Mouse (Mus musculus) small intestine, adult 2 months (tissue): ENCODE measurements around the gene Cga. TPM values are rescaled to one million over a fixed set of nuclear protein-coding genes. Genes with fewer than 3 reads are reported as not detected.

Experiments used
- H3K27ac ChIP-seq: fragments of 200-500 bp; 2 replicates; pipeline ENCODE4 v1.5.1; 2012; ENCODE audit warnings: low read depth, low read length, control low read depth, inconsistent platforms; ENCODE audit not compliant: insufficient read depth
- H3K27me3 ChIP-seq: fragments of 200-500 bp; 2 replicates; pipeline ENCODE4 v1.6.1; 2012; ENCODE audit warnings: mild to moderate bottlenecking, moderate library complexity, low read length, inconsistent platforms; ENCODE audit not compliant: control insufficient read depth, insufficient read depth
- H3K36me3 ChIP-seq: fragments of 200-500 bp; 2 replicates; pipeline ENCODE4 v1.6.1; 2012; ENCODE audit warnings: mild to moderate bottlenecking, low read length, control low read depth, inconsistent platforms; ENCODE audit not compliant: control insufficient read depth, insufficient read depth
- H3K4me1 ChIP-seq: fragments of 200-500 bp; 2 replicates; pipeline ENCODE4 v1.6.1; 2012; ENCODE audit warnings: low read length, inconsistent platforms, mixed read lengths; ENCODE audit not compliant: control insufficient read depth, insufficient read depth, insufficient read length
- H3K4me3 ChIP-seq: fragments of 200-500 bp; 2 replicates; pipeline ENCODE4 v1.5.1; 2012; ENCODE audit warnings: low read depth, mild to moderate bottlenecking, control low read depth, inconsistent platforms, low read length, moderate library complexity
- CTCF ChIP-seq: fragments of 200-500 bp; IDR thresholded peaks from 2 replicates; pipeline ENCODE4 v1.5.1; 2012; ENCODE audit warnings: low read depth, mild to moderate bottlenecking, control low read depth, inconsistent platforms, low read length, moderate library complexity, mixed read lengths; ENCODE audit not compliant: insufficient replicate concordance, insufficient read length; ENCODE audit errors: extremely low read depth
- POLR2A ChIP-seq: fragments of 200-500 bp; IDR thresholded peaks from 2 replicates; pipeline ENCODE4 v1.6.1; 2012; ENCODE audit warnings: low read depth, mild to moderate bottlenecking, control low read depth, inconsistent platforms, low read length, moderate library complexity
- WGBS: fragments of 180-500 bp; shearing (Covaris S2); methylation state at CpG from one replicate; pipeline ENCODE4 v1.1.7; 2018; 5-methylcytosine and 5-hydroxymethylcytosine counted together
- polyA plus RNA-seq: library from polyadenylated mRNA; depleted of rRNA; stranded (reverse); fragments of >200 nt; gene quantifications from 2 replicates; pipeline ENCODE4 v1.2.3, GENCODE M21; 2012; rRNA removed

The Cga gene
- 0.17 TPM in 1 of 2 replicates, not detected in the other for polyA plus RNA-seq

DNA sequence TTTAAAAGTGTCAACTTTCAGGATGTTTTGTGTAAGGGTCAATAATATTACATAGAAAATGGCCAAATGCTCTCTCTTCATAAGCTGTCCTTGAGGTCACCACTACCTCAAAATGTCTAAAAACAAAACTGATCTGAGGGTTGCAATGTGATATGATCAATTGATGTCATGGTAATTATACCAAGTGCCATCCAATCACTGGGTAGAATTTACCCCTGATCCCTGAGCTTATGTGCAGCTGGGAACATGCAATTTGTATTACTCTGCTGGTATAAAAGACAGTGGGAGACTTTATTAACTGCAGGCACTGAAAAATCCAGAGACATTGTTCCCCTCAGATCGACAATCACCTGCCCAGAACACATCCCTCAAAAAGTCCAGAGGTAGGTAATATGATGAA is at the start of gene Cga:
TSS of gene Cga (plus strand) at position 301 of the 400 bp plus-strand sequence.
- H3K27me3 ChIP-seq = no peaks in the 10 kb centered on the region
- H3K36me3 ChIP-seq = no peaks in the 10 kb centered on the region
- peaks cover 7% of the 10 kb centered on the region; the same call in 1 of the 2 replicates for H3K4me1 ChIP-seq
- H3K27ac ChIP-seq = no peak within 1 kb of the TSS
- TF ChIP-seq CTCF (no peak), POLR2A (no peak)
- WGBS = 85% methylated on average over 1 of the region's 1 CpGs
- no peak within 1 kb of the TSS for H3K4me3 ChIP-seq

DNA sequence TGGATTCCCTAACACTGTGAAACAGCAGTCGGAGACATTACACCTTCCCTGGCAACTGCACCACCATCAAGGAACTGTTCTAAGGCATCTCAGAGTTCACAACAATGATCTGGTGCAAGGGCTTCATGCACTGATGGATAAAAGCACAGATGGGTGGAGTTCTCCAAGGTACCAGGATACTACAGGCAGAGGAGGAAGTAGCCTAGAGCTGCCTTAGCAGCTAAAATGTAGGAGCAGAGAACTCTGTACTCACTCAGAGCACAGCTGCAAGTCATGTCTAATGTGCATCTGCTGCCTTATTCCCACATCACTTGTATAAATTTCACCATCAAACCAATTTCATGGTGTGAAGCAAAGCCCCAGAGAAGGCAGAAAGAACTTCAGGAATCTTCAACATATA is 49.7 kb upstream of the Cga start:
- WGBS = 75% methylated on average over 1 of the region's 1 CpGs
- TF ChIP-seq POLR2A (no peak), CTCF (no peak)
- H3K27me3 ChIP-seq = no peaks in the 10 kb centered on the region

DNA sequence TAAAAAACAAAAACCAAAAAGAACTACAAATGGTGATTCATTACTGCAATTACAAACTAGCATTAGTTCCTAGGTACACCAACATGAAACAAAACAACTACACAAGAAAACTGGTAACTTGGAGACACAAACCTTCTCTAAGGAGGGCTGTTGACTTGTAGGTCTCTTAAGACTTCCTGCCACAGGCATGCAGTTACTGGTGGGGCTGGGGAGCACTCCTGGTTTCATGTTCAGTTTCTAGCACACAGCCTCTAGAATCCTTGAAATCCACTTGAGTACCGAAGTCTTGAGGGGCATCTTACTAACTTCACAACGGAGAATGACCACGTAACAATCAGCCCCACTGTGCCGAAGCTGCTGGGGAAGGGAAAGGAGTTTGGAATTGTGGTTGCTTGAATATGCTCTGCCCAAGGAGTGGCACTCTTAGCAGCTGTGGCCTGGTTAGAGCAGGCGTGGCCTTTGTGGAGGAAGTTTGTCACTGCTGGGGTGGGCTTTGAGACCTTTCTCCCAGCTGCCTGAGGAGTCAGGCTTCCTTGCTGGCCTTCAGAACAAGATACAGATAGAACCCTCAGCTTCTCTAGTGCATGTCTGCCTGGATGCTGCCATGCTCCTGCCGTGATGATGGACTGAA is 45.8 kb upstream of the Cga start:
- Histone ChIP-seq H3K27ac (no peak overlapping the region), H3K4me1 (peaks cover 16% of the 10 kb centered on the region; the same call in 1 of the 2 replicates), H3K4me3 (no peak overlapping the region), H3K36me3 (0 out of 2 replicates have a peak, but pooled peaks cover 4% of the 10 kb centered on the region), H3K27me3 (no peaks in the 10 kb centered on the region)
- WGBS = 53% methylated on average over 6 of the region's 6 CpGs
- TF ChIP-seq CTCF = no peak
- TF ChIP-seq POLR2A = no peak

More for the DNA sequence above, 49.7 kb upstream of the Cga start:
- H3K4me3 ChIP-seq = no peak overlapping the region
- H3K36me3 ChIP-seq = peaks cover 4% of the 10 kb centered on the region; the same call in 1 of the 2 replicates
- H3K27ac ChIP-seq = no peak overlapping the region
- peaks cover 15% of the 10 kb centered on the region; the same call in 1 of the 2 replicates for H3K4me1 ChIP-seq

DNA sequence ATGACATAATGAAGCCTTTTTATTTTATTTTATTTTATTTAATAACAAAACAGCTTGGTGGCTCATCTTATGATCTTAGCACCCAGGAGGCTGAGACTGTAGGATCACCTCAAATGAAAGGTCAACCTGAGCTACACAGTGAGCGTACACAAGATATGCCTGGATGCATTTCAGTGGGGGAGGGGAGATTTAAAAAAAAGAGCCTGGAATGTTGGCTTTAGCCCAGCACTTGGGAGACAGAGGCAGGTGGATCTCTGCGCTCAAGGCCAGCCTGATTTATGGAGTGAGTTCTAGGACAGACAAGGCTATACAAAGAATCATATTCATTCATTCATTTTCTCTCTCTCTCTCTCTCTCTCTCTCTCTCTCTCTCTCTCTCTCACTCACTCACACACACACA is 43.4 kb upstream of the Cga start:
- WGBS = 69% methylated on average over 2 of the region's 2 CpGs
- TF ChIP-seq CTCF (no peak), POLR2A (no peak)
- Histone ChIP-seq H3K4me1 (peaks cover 6% of the 10 kb centered on the region; the same call in 1 of the 2 replicates), H3K4me3 (no peak overlapping the region), H3K27me3 (no peaks in the 10 kb centered on the region), H3K36me3 (0 out of 2 replicates have a peak, but pooled peaks cover 4% of the 10 kb centered on the region), H3K27ac (no peak overlapping the region)

DNA sequence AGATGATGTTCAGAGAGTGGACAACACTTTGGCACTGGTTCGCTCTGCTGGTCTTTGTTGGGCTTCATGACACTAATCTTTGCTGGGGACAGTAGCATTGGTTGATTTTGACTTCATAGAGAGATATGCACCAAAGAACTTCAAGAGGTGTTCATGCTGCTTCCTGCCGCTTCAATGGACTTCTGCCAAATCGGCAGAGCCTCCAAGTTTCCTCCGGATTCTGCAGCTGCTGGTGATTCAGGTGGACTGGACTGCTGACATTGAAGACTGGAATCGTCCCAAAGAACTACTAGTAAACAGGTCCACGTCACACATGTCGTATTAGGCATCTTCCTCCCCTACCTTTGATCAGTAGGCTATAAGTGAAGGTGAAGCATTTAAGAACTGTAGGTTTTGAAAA is 41.5 kb upstream of the Cga start:
- Histone ChIP-seq H3K4me3 (no peak overlapping the region), H3K27ac (no peak overlapping the region), H3K36me3 (0 out of 2 replicates have a peak, but pooled peaks cover 4% of the 10 kb centered on the region), H3K4me1 (peaks cover 6% of the 10 kb centered on the region; the same call in 1 of the 2 replicates), H3K27me3 (no peaks in the 10 kb centered on the region)
- TF ChIP-seq POLR2A = no peak
- no peak for TF ChIP-seq CTCF
- WGBS = 48% methylated on average over 7 of the region's 7 CpGs

DNA sequence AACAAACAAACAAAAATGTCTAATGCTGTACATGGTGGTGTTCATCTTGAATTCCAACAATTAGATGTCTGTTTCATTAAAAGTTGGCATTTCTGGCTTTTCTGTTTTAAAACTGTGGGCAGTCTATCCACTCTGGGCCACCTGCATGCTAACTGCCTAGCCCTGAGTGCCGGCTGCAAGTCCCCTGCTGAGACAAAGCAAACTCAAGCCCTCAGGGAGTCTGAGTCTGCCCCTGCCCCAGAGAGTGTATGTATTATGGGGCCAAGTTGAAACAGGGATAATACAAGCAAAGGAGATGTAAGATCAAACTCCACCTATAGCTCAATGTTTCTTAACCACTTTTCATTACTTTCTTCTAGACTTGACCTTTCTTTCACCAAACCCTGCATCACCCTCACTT is 37.6 kb upstream of the Cga start:
- no peak overlapping the region for H3K27ac ChIP-seq
- whole genome bisulfite sequencing = 49% methylated on average over 1 of the region's 1 CpGs

DNA sequence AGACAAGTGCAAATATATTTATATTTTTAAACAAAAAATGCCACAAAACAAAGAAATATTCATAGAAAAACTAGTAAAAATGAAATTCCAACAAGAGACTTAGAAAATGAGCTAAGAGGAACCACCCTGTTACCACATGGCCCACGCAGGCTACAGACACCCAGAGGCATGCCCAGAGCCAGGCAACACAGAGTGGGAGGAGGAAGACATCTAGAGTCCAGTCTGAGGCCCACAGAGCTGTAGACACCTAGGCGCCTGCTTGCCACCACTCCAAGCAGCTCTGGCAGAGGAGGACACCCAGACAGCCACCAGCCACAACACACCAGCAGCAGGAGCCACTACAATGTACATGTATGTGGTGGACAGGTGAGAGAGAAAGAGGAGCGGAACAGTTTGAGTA is 34.7 kb upstream of the Cga start:
- no peak for TF ChIP-seq CTCF
- no peak for TF ChIP-seq POLR2A
- 77% methylated on average over 3 of the region's 3 CpGs for WGBS
- Histone ChIP-seq H3K4me3 (no peak overlapping the region), H3K4me1 (peaks cover 2% of the 10 kb centered on the region; the same call in 1 of the 2 replicates), H3K36me3 (no peaks in the 10 kb centered on the region), H3K27ac (no peak overlapping the region), H3K27me3 (no peaks in the 10 kb centered on the region)

More for the DNA sequence above, 37.6 kb upstream of the Cga start:
- peaks cover 2% of the 10 kb centered on the region; the same call in 1 of the 2 replicates for H3K4me1 ChIP-seq
- H3K27me3 ChIP-seq = no peaks in the 10 kb centered on the region
- no peak for TF ChIP-seq CTCF
- TF ChIP-seq POLR2A = no peak
- H3K4me3 ChIP-seq = no peak overlapping the region
- H3K36me3 ChIP-seq = 0 out of 2 replicates have a peak, but pooled peaks cover 4% of the 10 kb centered on the region
